Mouse (Mus musculus): ENCODE measurements around the gene Gm5127. TPM values are rescaled to one million over a fixed set of nuclear protein-coding genes. Genes with fewer than 3 reads are reported as not detected.

Gm5127 gene
- polyA plus RNA-seq (2014; fragmentation: Nextera tagmentation; extraction: Ambion mirVana) = 0.16 and 0.20 TPM in 2 replicates

- DNase-seq = no peak
- H3K4me1 ChIP-seq (ENCODE audit: control insufficient read depth, insufficient read depth, low read length) = no peaks in the 10 kb centered on the region
- H3K9me3 ChIP-seq (ENCODE audit: control insufficient read depth, low read length) = no peaks in the 10 kb centered on the region
- no peak within 1 kb of the TSS for H3K4me2 ChIP-seq (ENCODE audit: low read length)
- H3K4me3 ChIP-seq (replicated peaks; ENCODE audit: low read depth, low read length) = no peak within 1 kb of the TSS
- H3K27me3 ChIP-seq (ENCODE audit: control insufficient read depth, insufficient read depth, low read length) = no peaks in the 10 kb centered on the region
- H3K36me3 ChIP-seq (ENCODE audit: control insufficient read depth, insufficient read depth, low read length) = no peaks in the 10 kb centered on the region
- H3K27ac ChIP-seq (replicated peaks; ENCODE audit: low read depth, low read length) = no peak within 1 kb of the TSS
- H3K9ac ChIP-seq (replicated peaks; ENCODE audit: low read length) = no peak within 1 kb of the TSS
- ATAC-seq (ENCODE audit: low FRiP score, low TSS enrichment) = no peak
- WGBS = 65% methylated on average over 3 of the region's 3 CpGs
These were observed at the start of gene Gm5127 for GRCm38 (mm10) chrX:106582886-106583285. TSS of gene Gm5127 (plus strand) at chrX:106583186.

DNA sequence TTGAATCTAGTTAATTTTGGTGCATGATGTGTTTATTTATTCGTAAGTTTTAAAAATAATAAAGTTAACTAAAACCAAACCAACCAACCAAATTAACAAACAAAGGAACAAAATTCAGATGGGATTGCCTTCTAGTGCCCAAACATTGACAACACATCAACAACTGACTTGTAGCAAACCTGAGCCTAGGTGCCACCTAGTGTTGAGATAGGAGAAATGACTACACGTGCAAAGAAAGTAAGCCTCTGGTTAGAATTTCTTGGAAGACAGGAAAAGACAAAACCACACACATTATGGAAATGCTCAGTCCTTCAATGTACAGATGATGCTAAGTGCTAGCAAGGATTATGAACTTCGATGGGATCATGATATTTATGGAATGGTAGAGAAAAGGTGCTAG, 46.6 kb upstream of the Gm5127 start:
- 36% methylated on average over 3 of the region's 3 CpGs for WGBS
- ATAC-seq (ENCODE audit: low FRiP score, low TSS enrichment) (no peak), DNase-seq (no peak)

DNA sequence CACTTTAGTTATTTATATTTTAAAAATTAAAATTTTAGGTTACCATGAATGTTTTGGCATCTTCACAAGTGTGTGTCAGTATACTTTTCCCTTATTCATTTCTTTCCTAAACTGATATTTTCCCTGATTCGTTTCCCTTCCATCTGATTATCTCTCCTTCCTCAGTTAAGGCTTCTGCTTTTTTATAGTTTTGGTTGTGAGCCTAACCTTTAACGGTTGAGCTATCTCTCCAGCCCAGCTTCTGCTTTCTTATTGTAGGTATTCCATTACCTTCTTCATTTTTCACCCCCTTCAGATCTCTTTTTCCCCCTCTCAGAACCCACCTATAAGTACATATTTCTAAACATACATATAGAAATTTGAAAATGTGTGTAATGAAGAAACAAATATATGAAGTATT, 27.5 kb upstream of the Gm5127 start:
- no peak overlapping the region for H3K9ac ChIP-seq (replicated peaks; ENCODE audit: low read length)
- H3K4me3 ChIP-seq (replicated peaks; ENCODE audit: low read depth, low read length) = no peak overlapping the region
- ATAC-seq (ENCODE audit: low FRiP score, low TSS enrichment) (no peak), DNase-seq (no peak)
- no peaks in the 10 kb centered on the region for H3K4me1 ChIP-seq (ENCODE audit: control insufficient read depth, insufficient read depth, low read length)
- no peak overlapping the region for H3K27ac ChIP-seq (replicated peaks; ENCODE audit: low read depth, low read length)
- 83% methylated on average over 2 of the region's 2 CpGs for WGBS
- no peak overlapping the region for H3K4me2 ChIP-seq (ENCODE audit: low read length)
- no peaks in the 10 kb centered on the region for H3K9me3 ChIP-seq (ENCODE audit: control insufficient read depth, low read length)
- H3K27me3 ChIP-seq (ENCODE audit: control insufficient read depth, insufficient read depth, low read length) = no peaks in the 10 kb centered on the region
- H3K36me3 ChIP-seq (ENCODE audit: control insufficient read depth, insufficient read depth, low read length) = no peaks in the 10 kb centered on the region

More for the DNA sequence above, 46.6 kb upstream of the Gm5127 start:
- no peak overlapping the region for H3K27ac ChIP-seq (replicated peaks; ENCODE audit: low read depth, low read length)
- H3K4me2 ChIP-seq (ENCODE audit: low read length) = no peak overlapping the region
- no peaks in the 10 kb centered on the region for H3K4me1 ChIP-seq (ENCODE audit: control insufficient read depth, insufficient read depth, low read length)
- H3K9ac ChIP-seq (replicated peaks; ENCODE audit: low read length) = no peak overlapping the region
- H3K27me3 ChIP-seq (ENCODE audit: control insufficient read depth, insufficient read depth, low read length) = no peaks in the 10 kb centered on the region
- no peaks in the 10 kb centered on the region for H3K9me3 ChIP-seq (ENCODE audit: control insufficient read depth, low read length)
- H3K4me3 ChIP-seq (replicated peaks; ENCODE audit: low read depth, low read length) = no peak overlapping the region
- H3K36me3 ChIP-seq (ENCODE audit: control insufficient read depth, insufficient read depth, low read length) = no peaks in the 10 kb centered on the region

GRCm38 (mm10) chrX:106578966-106579365, 4.0 kb upstream of the Gm5127 start:
- ATAC-seq (ENCODE audit: low FRiP score, low TSS enrichment) (no peak), DNase-seq (no peak)
- Histone ChIP-seq H3K4me1 (ENCODE audit: control insufficient read depth, insufficient read depth, low read length) (no peaks in the 10 kb centered on the region), H3K4me2 (ENCODE audit: low read length) (no peak overlapping the region), H3K9me3 (ENCODE audit: control insufficient read depth, low read length) (no peaks in the 10 kb centered on the region), H3K27me3 (ENCODE audit: control insufficient read depth, insufficient read depth, low read length) (no peaks in the 10 kb centered on the region), H3K4me3 (replicated peaks; ENCODE audit: low read depth, low read length) (no peak overlapping the region), H3K36me3 (ENCODE audit: control insufficient read depth, insufficient read depth, low read length) (no peaks in the 10 kb centered on the region), H3K27ac (replicated peaks; ENCODE audit: low read depth, low read length) (no peak overlapping the region), H3K9ac (replicated peaks; ENCODE audit: low read length) (no peak overlapping the region)
- 44% methylated on average over 3 of the region's 3 CpGs for WGBS

DNA sequence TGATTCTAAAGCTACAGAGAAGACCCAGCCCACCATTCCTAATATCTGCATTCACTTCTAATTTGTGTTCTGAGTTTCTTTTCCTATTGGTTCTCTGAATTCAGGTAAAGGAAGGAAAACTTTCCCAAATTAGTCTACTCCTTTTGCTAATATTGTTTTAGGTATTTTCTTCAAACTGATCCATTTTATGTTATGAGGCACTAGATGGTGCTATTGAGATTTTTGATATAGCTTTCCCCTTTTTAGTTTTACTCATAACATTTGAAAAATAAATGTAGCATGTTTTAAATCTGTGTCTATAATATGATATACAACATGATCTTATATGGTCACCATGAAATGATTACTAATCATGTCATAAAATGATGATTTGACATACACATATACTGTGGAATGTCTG, 2.6 kb upstream of the Gm5127 start:
- H3K4me1 ChIP-seq (ENCODE audit: control insufficient read depth, insufficient read depth, low read length) = no peaks in the 10 kb centered on the region
- H3K27ac ChIP-seq (replicated peaks; ENCODE audit: low read depth, low read length) = no peak overlapping the region
- no peaks in the 10 kb centered on the region for H3K36me3 ChIP-seq (ENCODE audit: control insufficient read depth, insufficient read depth, low read length)
- no peak overlapping the region for H3K9ac ChIP-seq (replicated peaks; ENCODE audit: low read length)
- no peak overlapping the region for H3K4me2 ChIP-seq (ENCODE audit: low read length)
- no peak for DNase-seq
- no peak for ATAC-seq (ENCODE audit: low FRiP score, low TSS enrichment)
- H3K4me3 ChIP-seq (replicated peaks; ENCODE audit: low read depth, low read length) = no peak overlapping the region
- H3K27me3 ChIP-seq (ENCODE audit: control insufficient read depth, insufficient read depth, low read length) = no peaks in the 10 kb centered on the region
- no peaks in the 10 kb centered on the region for H3K9me3 ChIP-seq (ENCODE audit: control insufficient read depth, low read length)

DNA sequence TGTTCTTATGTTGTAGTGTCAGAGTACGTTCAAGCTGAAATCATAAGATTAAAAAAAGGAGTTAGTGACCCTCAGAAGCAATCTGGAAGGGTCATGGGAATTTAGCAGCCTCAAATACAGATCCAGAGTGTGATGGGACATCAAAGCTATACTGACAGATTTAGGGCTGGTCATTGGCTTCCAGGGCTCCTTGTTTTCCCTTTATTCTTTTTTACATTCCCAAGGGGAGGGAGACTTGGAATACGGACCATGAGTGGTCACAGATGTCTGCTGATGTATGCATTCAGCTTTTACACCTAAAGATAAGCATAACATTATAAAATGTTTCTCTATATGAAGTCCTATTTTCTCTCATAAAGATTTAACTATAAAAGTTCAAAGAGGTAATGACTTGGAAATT, 789 bp upstream of the Gm5127 start:
- H3K36me3 ChIP-seq (ENCODE audit: control insufficient read depth, insufficient read depth, low read length) = no peaks in the 10 kb centered on the region
- H3K9ac ChIP-seq (replicated peaks; ENCODE audit: low read length) = no peak overlapping the region
- H3K27ac ChIP-seq (replicated peaks; ENCODE audit: low read depth, low read length) = no peak overlapping the region
- no peaks in the 10 kb centered on the region for H3K27me3 ChIP-seq (ENCODE audit: control insufficient read depth, insufficient read depth, low read length)
- ATAC-seq (ENCODE audit: low FRiP score, low TSS enrichment) (no peak), DNase-seq (no peak)
- H3K9me3 ChIP-seq (ENCODE audit: control insufficient read depth, low read length) = no peaks in the 10 kb centered on the region
- no peaks in the 10 kb centered on the region for H3K4me1 ChIP-seq (ENCODE audit: control insufficient read depth, insufficient read depth, low read length)
- no peak overlapping the region for H3K4me3 ChIP-seq (replicated peaks; ENCODE audit: low read depth, low read length)
- 46% methylated on average over 2 of the region's 2 CpGs for WGBS
- no peak overlapping the region for H3K4me2 ChIP-seq (ENCODE audit: low read length)

- no peak for ATAC-seq (ENCODE audit: low FRiP score, low TSS enrichment)
These were observed 10.9 kb downstream of the Gm5127 start for GRCm38 (mm10) chrX:106593914-106594313.

DNA sequence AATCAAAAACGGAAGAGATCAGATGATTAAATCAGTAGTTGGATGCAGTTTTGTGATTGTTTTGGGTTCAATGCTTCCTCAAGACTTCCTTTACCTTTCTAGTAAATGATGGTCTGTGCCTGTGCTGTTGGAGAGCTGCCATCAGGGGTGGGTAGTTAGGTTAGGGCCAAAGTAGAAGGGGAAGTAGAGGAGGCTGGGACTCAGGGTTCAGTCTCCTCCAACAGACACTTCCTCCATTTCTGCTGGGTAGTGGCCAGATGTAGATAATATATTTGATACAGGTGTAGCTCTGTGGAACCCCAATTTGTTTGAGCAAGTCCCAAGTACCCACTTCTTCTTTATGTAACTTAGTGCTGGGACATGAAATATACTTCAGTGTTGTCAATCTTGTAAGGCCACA, 12.9 kb downstream of the Gm5127 start:
- Histone ChIP-seq H3K27ac (replicated peaks; ENCODE audit: low read depth, low read length) (no peak overlapping the region), H3K4me1 (ENCODE audit: control insufficient read depth, insufficient read depth, low read length) (no peaks in the 10 kb centered on the region), H3K4me3 (replicated peaks; ENCODE audit: low read depth, low read length) (no peak overlapping the region), H3K9me3 (ENCODE audit: control insufficient read depth, low read length) (no peaks in the 10 kb centered on the region), H3K4me2 (ENCODE audit: low read length) (no peak overlapping the region), H3K27me3 (ENCODE audit: control insufficient read depth, insufficient read depth, low read length) (no peaks in the 10 kb centered on the region), H3K9ac (replicated peaks; ENCODE audit: low read length) (no peak overlapping the region), H3K36me3 (ENCODE audit: control insufficient read depth, insufficient read depth, low read length) (no peaks in the 10 kb centered on the region)
- ATAC-seq (ENCODE audit: low FRiP score, low TSS enrichment) = no peak
- WGBS = 96% methylated on average over 1 of the region's 1 CpGs
- no peak for DNase-seq

More at GRCm38 (mm10) chrX:106593914-106594313, 10.9 kb downstream of the Gm5127 start:
- no peak overlapping the region for H3K27ac ChIP-seq (replicated peaks; ENCODE audit: low read depth, low read length)
- H3K36me3 ChIP-seq (ENCODE audit: control insufficient read depth, insufficient read depth, low read length) = no peaks in the 10 kb centered on the region
- H3K9me3 ChIP-seq (ENCODE audit: control insufficient read depth, low read length) = no peaks in the 10 kb centered on the region
- no peaks in the 10 kb centered on the region for H3K27me3 ChIP-seq (ENCODE audit: control insufficient read depth, insufficient read depth, low read length)
- H3K4me2 ChIP-seq (ENCODE audit: low read length) = no peak overlapping the region
- no peak overlapping the region for H3K9ac ChIP-seq (replicated peaks; ENCODE audit: low read length)
- no peak for DNase-seq
- no peak overlapping the region for H3K4me3 ChIP-seq (replicated peaks; ENCODE audit: low read depth, low read length)
- no peaks in the 10 kb centered on the region for H3K4me1 ChIP-seq (ENCODE audit: control insufficient read depth, insufficient read depth, low read length)

DNA sequence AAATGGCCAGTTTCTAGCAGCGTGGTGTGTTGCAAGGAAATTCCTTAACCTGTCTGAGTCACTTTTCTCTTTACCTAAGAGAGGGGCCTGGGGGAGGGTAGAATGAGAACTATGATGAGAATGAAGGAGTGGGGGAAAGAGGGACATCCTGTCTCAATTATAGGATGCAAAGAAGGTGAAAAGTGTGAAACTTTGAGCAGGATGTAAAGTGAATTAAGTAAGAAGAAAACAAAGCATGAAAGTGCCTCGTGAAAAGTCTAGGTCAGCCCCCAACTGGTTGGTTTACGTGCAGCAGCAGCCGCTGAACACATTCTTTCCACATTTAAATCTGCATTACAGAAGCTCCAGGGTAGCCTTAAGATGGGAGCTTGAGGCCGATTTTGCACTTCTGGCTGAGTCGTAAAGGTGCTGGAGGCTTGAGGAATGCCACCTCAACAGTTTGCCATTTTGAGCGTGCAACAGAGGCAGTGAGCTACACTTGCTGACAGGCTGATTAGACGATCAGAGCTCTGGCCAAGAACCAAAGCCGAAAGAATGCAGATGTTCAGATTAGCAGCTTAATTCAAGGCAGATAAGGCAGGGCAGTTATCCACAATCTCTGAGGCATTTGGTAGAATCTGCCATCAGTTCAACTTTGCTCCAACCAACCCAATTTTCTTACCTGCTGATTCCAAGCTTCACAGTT, 19.7 kb downstream of the Gm5127 start:
- no peaks in the 10 kb centered on the region for H3K36me3 ChIP-seq (ENCODE audit: control insufficient read depth, insufficient read depth, low read length)
- no peaks in the 10 kb centered on the region for H3K4me1 ChIP-seq (ENCODE audit: control insufficient read depth, insufficient read depth, low read length)
- H3K27me3 ChIP-seq (ENCODE audit: control insufficient read depth, insufficient read depth, low read length) = no peaks in the 10 kb centered on the region
- no peaks in the 10 kb centered on the region for H3K9me3 ChIP-seq (ENCODE audit: control insufficient read depth, low read length)
- DNase-seq = peak; percentile 0
- 17% methylated on average over 9 of the region's 9 CpGs for WGBS
- H3K27ac ChIP-seq (replicated peaks; ENCODE audit: low read depth, low read length) = no peak overlapping the region
- H3K9ac ChIP-seq (replicated peaks; ENCODE audit: low read length) = no peak overlapping the region
- no peak overlapping the region for H3K4me3 ChIP-seq (replicated peaks; ENCODE audit: low read depth, low read length)
- H3K4me2 ChIP-seq (ENCODE audit: low read length) = peak overlapping the region; percentile 19
- ATAC-seq (ENCODE audit: low FRiP score, low TSS enrichment) = no peak

Data from midbrain, embryonic 14.5 days (tissue).